ENCODE assay signal across 30 mouse cellular contexts in genomic region chr9:20749213-20749612, GRCm38 (mm10). TPM values are rescaled to one million over a fixed set of nuclear protein-coding genes. Genes with fewer than 3 reads are reported as not detected.
"Had no signal": no experiment of that assay in that cellular context is flagged by ENCODE, and none has a peak within 500 bp of the region (broad histone marks: within the 10 kb centered on the region; RNA-seq: fewer than 3 reads in every experiment).

No protein-coding gene starts in this region.

- H3K36me3 ChIP-seq: embryonic facial prominence, embryonic 10.5 days; embryonic facial prominence, embryonic 12.5 days; embryonic facial prominence, embryonic 13.5 days; embryonic facial prominence, embryonic 15.5 days; forebrain, embryonic 10.5 days; forebrain, embryonic 12.5 days; forebrain, embryonic 15.5 days had no signal

- DNase-seq: cerebellum, adult 8-10 months; cerebellum, adult 9-10 months; cerebellum, adult 9-11 months; cerebellum, postnatal 10 days; cerebellum, postnatal 14 days; cerebellum, postnatal 25 days; cerebellum, postnatal 36 days; embryo, embryonic 11 days; forebrain, postnatal 0 days; gastrocnemius, adult 2 months; gastrocnemius, postnatal 10 days; gastrocnemius, postnatal 14 days; gastrocnemius, postnatal 25 days; gastrocnemius, postnatal 36 days; heart, adult 11 months; heart, adult 18-20 months; heart, adult 2 months had no signal

- H3K9ac ChIP-seq: embryonic facial prominence, embryonic 12.5 days; embryonic facial prominence, embryonic 13.5 days; embryonic facial prominence, embryonic 15.5 days; forebrain, embryonic 12.5 days; forebrain, embryonic 13.5 days; forebrain, embryonic 15.5 days; forebrain, postnatal 0 days had no signal

- H3K4me2 ChIP-seq: embryonic facial prominence, embryonic 12.5 days; embryonic facial prominence, embryonic 13.5 days; embryonic facial prominence, embryonic 15.5 days; forebrain, embryonic 12.5 days; forebrain, embryonic 13.5 days; forebrain, embryonic 15.5 days had no signal

- ATAC-seq: forebrain, embryonic 13.5 days; forebrain, embryonic 14.5 days; forebrain, embryonic 15.5 days; forebrain, embryonic 16.5 days; forebrain, postnatal 0 days had no signal

- H3K9me3 ChIP-seq: embryonic facial prominence, embryonic 10.5 days; embryonic facial prominence, embryonic 12.5 days; embryonic facial prominence, embryonic 13.5 days; embryonic facial prominence, embryonic 15.5 days; forebrain, embryonic 10.5 days; forebrain, embryonic 12.5 days; forebrain, embryonic 13.5 days; forebrain, embryonic 15.5 days had no signal

- H3K27ac ChIP-seq: embryonic facial prominence, embryonic 10.5 days; embryonic facial prominence, embryonic 12.5 days; embryonic facial prominence, embryonic 13.5 days; embryonic facial prominence, embryonic 15.5 days; forebrain, embryonic 12.5 days; forebrain, embryonic 13.5 days; forebrain, embryonic 15.5 days; gastrocnemius, adult 2 months; heart, adult 2 months had no signal

- H3K4me3 ChIP-seq: embryonic facial prominence, embryonic 10.5 days; embryonic facial prominence, embryonic 12.5 days; embryonic facial prominence, embryonic 13.5 days; embryonic facial prominence, embryonic 15.5 days; erythroblast, embryonic 14.5 days; forebrain, embryonic 10.5 days; forebrain, embryonic 12.5 days; forebrain, embryonic 13.5 days; forebrain, embryonic 15.5 days; gastrocnemius, adult 2 months; heart, adult 2 months had no signal

RNA-seq across cellular contexts. Expression of gene Olfm2, which starts 3.1 kb away (rescaled TPM):
- total RNA-seq: common myeloid progenitor, adult 5-6 weeks; granulocyte monocyte progenitor cell, adult 5-6 weeks had no signal
- polyA plus RNA-seq: erythroblast, embryonic 14.5 days had no signal
